22 mouse cellular contexts compared by ENCODE assay signal in the genomic region with DNA sequence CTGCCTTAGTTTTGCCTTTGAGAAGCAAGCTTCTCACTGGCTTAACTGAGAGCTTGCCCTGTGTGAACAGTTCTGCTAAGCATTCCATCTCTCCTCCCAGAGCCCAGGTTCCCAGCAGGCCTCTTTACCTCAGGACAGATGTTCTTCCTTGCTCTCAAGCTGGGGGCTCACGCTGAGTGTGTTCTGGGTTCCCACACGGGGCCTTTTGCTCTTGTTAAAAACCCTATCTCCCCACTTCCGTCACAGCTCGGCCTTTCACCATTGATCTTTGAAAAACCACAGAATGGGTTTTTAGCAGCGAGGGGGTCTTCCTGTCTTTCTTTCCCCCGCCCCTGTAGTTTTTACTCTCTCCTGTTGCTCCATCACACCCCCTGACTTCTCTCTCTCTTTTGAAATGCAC. TPM values are rescaled to one million over a fixed set of nuclear protein-coding genes. Genes with fewer than 3 reads are reported as not detected.
DNase-seq lines count a peak whose midpoint lies in the region; ATAC-seq lines count a peak whose summit lies in the region.
"Had no signal": no experiment of that assay in that cellular context is flagged by ENCODE, and none has a peak within 500 bp of the region (broad histone marks: within the 10 kb centered on the region; RNA-seq: fewer than 3 reads in every experiment).

No protein-coding gene starts in this region.

- WGBS in embryonic facial prominence, embryonic 15.5 days = 41% methylated on average over 6 of the region's 6 CpGs
- WGBS in embryonic facial prominence, embryonic 10.5 days = 52% methylated on average over 6 of the region's 6 CpGs

- H3K27ac ChIP-seq in embryonic facial prominence, embryonic 15.5 days (replicated peaks) = no peak overlapping the region
- H3K27ac ChIP-seq in embryonic facial prominence, embryonic 10.5 days (replicated peaks) = no peak overlapping the region
- H3K27ac ChIP-seq: forebrain, embryonic 10.5 days; limb, embryonic 12.5 days; liver, embryonic 13.5 days had no signal

- H3K9me3 ChIP-seq in embryonic facial prominence, embryonic 15.5 days (replicated peaks) = no peaks in the 10 kb centered on the region
- 0 out of 2 replicates have a peak, but pooled peaks cover 6% of the 10 kb centered on the region for H3K9me3 ChIP-seq in embryonic facial prominence, embryonic 10.5 days
- H3K9me3 ChIP-seq: liver, embryonic 13.5 days had no signal

- H3K4me3 ChIP-seq in embryonic facial prominence, embryonic 15.5 days (replicated peaks) = no peak overlapping the region
- no peak overlapping the region for H3K4me3 ChIP-seq in embryonic facial prominence, embryonic 10.5 days
- H3K4me3 ChIP-seq: forebrain, embryonic 10.5 days; limb, embryonic 12.5 days; liver, embryonic 13.5 days had no signal

- ATAC-seq in embryonic facial prominence, embryonic 15.5 days (ENCODE audit: insufficient number of reproducible peaks, low FRiP score, low TSS enrichment, low read depth) = 0 out of 2 replicates have a peak, but pooled peaks have one; percentile 2
- ATAC-seq in megakaryocyte, adult 5-6 weeks (ENCODE audit: poor library complexity, severe bottlenecking) = 0 out of 2 replicates have a peak, but pooled peaks have one; percentile 14
- no peak for ATAC-seq in cerebellum, adult (ENCODE audit: insufficient number of reproducible peaks, low FRiP score, low TSS enrichment)

- no peaks in the 10 kb centered on the region for H3K27me3 ChIP-seq in embryonic facial prominence, embryonic 15.5 days
- no peaks in the 10 kb centered on the region for H3K27me3 ChIP-seq in embryonic facial prominence, embryonic 10.5 days (replicated peaks; ENCODE audit: low read depth, poor library complexity, severe bottlenecking)

- peaks cover 14% of the 10 kb centered on the region; the same call in 1 of the 2 replicates for H3K4me1 ChIP-seq in embryonic facial prominence, embryonic 15.5 days
- H3K4me1 ChIP-seq in embryonic facial prominence, embryonic 10.5 days = peaks cover 13% of the 10 kb centered on the region

- no peaks in the 10 kb centered on the region for H3K36me3 ChIP-seq in embryonic facial prominence, embryonic 15.5 days
- no peaks in the 10 kb centered on the region for H3K36me3 ChIP-seq in embryonic facial prominence, embryonic 10.5 days (replicated peaks)
- H3K36me3 ChIP-seq: forebrain, embryonic 10.5 days; limb, embryonic 12.5 days; liver, embryonic 13.5 days had no signal

- DNase-seq in embryonic facial prominence, embryonic 10.5 days (ENCODE audit: low spot score) = no peak
- DNase-seq in R1 (ENCODE audit: low read depth, low spot score) = peak; percentile 30
- DNase-seq in thymus, postnatal 10 days (ENCODE audit: low spot score in 2 of 2) = peak; percentile 60 to 67
- no peak for DNase-seq in urinary bladder, adult 18-20 months (ENCODE audit: low spot score in 2 of 2)
- no peak for DNase-seq in kidney, postnatal 36 days
- DNase-seq: adrenal gland, postnatal 10 days; cerebellum, adult 11 months; cerebellum, postnatal 25 days; embryo, embryonic 11 days; liver, embryonic 13.5 days; spleen, adult 18-20 months had no signal

- no peak overlapping the region for H3K4me2 ChIP-seq in embryonic facial prominence, embryonic 15.5 days (replicated peaks)
- H3K4me2 ChIP-seq: limb, embryonic 12.5 days; liver, embryonic 13.5 days had no signal

- H3K9ac ChIP-seq in embryonic facial prominence, embryonic 15.5 days = no peak overlapping the region
- H3K9ac ChIP-seq: limb, embryonic 12.5 days; liver, embryonic 13.5 days; lung, embryonic 14.5 days had no signal

RNA-seq across cellular contexts. Expression of a gene that starts 14.7 kb away (rescaled TPM):
- polyA plus RNA-seq in embryonic facial prominence, embryonic 15.5 days (2015; fragmentation: Nextera tagmentation; extraction: Ambion mirVana) = not detected in 2 replicates
- 0.24 TPM in 1 of 2 replicates, not detected in the other for polyA plus RNA-seq in embryonic facial prominence, embryonic 10.5 days (2016; fragmentation: Nextera tagmentation; extraction: Ambion mirVana)
- total RNA-seq in megakaryocyte, adult 5-6 weeks (2015) = 0.07 and 0.25 TPM in 2 replicates
- total RNA-seq in megakaryocyte, adult 5-6 weeks (2017) = not detected in 2 replicates
- total RNA-seq: gastrocnemius, adult 8-10 months had no signal
- polyA plus RNA-seq: forebrain, embryonic 10.5 days; heart, embryonic 14.5 days; limb, embryonic 12.5 days; neural tube, embryonic 11.5 days had no signal

RNA-seq across cellular contexts. Expression of a gene that starts 14.8 kb away (rescaled TPM):
- polyA plus RNA-seq in embryonic facial prominence, embryonic 15.5 days (2015; fragmentation: Nextera tagmentation; extraction: Ambion mirVana) = 0.07 and 0.13 TPM in 2 replicates
- 0.14 and 0.19 TPM in 2 replicates for polyA plus RNA-seq in embryonic facial prominence, embryonic 10.5 days (2016; fragmentation: Nextera tagmentation; extraction: Ambion mirVana)
- total RNA-seq in megakaryocyte, adult 5-6 weeks (2015) = 1.5 and 4.2 TPM in 2 replicates
- total RNA-seq in megakaryocyte, adult 5-6 weeks (2017) = 0.57 and 2.6 TPM in 2 replicates
- total RNA-seq: gastrocnemius, adult 8-10 months; midbrain, postnatal 0 days had no signal
- polyA plus RNA-seq: brain, embryonic 14.5 days; heart, embryonic 14.5 days had no signal

Comparison
In these comparisons a context has a peak if more than half of its experiments do, and no peak if none do; other contexts are left out.
1. DNase-seq: peak in R1 (single experiment) and thymus, postnatal 10 days (2 of 2); none in embryonic facial prominence, embryonic 10.5 days (single experiment), urinary bladder, adult 18-20 months (0 of 2) and kidney, postnatal 36 days (0 of 2).